Mouse (Mus musculus) thymus, postnatal 25 days (tissue): ENCODE data around the gene Ahrr.

Experiments
- DNase-seq: peaks from one replicate; pipeline ENCODE4 v3.0.0; 2022

The Ahrr gene

DNA sequence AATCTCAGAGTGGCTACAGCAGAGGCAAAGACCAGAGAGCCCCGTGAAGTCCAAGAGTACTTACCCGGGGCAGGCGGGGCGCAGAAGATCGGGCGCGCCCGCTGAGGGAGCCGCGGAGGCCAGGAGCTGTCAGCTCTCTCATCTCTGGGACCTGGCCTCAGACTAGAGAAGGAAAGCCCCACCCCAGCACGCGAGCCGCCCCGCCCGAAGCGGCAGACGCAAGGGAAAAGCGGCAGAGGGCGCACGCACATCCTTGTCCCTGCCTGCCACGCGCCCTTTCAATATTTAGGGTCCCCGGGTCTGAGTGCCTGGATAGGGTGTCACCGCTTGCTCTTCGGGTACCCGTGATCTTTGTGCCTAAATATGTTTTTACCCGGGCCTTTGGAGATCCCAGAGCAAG is at the start of gene Ahrr:
TSS of gene Ahrr (minus strand) at position 165 of the 400 bp plus-strand sequence.
- DNase-seq: peak; percentile 56

DNA sequence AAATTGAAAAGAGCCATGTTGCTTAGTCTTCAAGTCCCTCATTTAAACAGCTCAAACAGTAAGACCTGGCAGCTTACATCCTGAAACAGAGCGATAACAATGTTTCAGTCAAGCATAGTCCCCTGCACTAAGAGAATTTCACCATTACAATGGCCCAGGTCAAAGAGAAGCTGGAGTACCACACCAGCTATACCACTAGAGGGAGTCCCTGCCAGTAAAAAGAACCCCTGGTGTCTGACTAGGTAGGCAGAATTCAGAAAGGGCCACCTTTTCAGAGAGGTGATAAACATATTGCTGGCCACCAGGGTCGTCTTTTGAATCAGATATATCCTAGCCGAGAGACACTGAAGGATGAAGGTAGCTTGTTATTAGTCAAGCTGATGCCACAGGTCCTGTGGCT is 48.9 kb upstream of the Ahrr start:
- peak; percentile 49 for DNase-seq

DNA sequence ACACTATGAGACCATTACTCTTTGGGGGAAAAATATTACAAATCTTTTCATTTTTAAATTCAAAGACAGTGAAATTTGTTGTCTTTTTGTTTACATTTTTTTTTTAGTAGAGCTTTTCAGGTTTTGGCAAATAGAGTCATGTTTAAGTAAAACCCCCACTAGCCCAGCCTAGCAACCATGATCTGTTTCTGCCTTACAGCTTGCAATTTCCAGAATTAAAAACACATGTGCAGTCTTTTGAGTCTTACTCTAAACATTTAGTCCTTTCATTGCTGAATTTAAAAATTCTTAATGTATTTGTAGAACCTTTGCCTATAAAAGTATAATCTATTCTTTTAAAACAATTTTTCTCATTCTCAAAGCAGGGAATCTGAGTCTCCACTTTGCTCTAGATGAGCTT is 37.2 kb upstream of the Ahrr start:
- no peak for DNase-seq

DNA sequence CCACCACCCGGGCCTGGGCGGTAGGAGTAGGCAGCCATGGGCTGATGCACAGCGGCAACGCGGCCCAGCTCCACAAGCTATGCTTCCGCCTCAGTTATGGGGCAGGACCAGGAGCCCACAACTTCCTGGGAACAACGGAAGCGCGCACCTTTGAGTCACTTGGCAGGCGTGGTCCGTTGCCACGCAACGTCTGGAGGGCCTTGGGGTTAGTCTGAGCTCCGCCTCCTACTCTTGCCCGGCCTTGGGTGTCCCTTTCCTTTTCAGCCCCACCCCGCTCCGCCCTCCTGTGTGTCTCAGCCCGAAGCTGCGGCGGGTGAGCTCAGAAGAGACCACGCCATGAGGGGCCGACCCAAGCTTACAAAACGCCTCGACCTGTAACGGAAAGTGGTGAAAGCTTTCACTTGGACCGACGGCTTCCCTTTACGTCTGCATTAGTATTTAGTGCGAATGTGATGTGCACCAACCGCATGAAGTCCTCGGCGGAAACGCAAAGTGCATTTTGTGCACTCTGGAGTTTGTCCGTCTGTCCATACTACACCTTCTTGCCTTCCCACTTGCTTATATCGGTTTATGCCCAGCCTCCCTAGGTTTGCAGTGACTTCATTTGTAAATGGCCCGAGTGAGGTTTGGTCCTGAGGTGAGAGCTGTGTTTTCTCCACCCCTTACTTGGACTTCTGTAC is 25.2 kb upstream of the Ahrr start, which contains the start of gene Pdcd6:
TSS of gene Pdcd6 (minus strand) at position 411 of the 680 bp plus-strand sequence.
- DNase-seq: peak; percentile 90

DNA sequence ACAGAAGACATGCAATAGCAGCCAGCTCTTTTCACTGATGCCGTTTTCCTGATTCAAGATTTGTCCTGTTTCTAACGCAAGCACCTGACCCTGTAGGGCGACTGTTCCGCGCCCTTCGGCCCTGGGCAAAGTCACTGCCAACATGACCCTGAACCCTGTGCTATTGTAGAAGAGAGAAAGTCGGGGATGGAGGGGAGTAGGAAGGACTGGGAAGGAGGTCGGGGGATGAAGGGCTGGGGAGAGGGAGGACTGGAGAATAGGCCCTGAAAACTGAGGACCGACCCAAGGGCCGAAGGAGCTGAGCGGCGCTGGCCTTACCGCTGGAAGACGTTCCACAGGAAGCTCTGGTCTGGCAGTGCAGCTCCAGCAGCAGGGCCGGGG is 24.6 kb upstream of the Ahrr start:
- DNase-seq: no peak

DNA sequence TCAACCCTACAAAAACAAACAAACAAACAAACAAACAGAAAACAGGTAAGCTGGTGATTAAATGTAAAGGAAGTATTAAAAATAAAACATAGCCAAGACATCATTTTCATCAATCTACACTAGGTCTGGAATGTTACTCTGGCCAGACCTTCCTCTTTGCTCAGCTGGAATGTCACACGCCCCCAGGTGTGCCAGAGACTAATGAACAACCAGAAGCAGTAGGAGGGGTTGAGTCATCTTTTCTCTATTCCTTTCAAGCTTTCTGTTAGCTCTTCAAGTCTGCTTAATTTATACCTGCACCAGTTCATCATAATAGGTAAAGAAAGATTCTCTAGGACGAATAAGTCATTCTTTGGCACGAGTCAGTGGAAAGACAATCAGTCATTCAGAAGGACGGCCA is 24.3 kb upstream of the Ahrr start:
- no peak for DNase-seq

DNA sequence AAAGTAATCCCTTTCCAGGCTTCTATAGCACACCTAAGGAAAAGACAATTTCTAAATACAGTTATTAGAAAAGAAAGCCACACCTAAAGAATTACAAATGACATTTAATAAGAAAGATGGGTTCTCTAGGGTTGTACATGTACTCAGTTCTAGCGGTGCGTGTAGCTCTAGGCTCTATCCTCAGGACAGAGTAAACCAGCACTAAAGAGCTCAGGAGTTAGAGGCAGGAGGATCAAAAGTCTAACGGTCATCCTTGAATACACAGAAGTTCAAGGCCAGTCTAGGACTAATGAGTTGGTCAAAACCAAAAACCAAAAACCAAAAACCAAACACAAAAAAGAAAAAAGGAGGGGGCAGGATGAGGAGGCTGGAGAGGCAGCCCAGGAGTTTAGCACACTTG is 22.5 kb upstream of the Ahrr start:
- no peak for DNase-seq

DNA sequence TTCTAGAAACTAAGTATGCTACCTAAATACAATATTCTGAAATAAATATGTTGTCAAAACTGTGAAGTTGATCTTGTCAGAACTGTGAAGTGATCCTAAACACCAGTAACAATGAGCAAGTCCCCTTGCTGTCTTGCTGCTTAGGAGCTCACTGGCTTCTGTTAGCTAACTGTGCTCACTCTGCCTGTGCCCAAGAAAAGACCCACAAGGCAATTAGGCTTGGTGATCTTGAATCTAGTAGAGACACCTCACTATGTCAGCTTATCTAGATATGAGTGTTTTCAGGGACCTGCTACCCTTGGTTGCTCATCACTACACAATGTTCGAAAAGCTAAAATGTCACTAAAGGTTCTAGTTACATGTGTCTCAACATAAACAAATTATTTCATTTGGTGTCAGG is 13.6 kb upstream of the Ahrr start:
- no peak for DNase-seq

DNA sequence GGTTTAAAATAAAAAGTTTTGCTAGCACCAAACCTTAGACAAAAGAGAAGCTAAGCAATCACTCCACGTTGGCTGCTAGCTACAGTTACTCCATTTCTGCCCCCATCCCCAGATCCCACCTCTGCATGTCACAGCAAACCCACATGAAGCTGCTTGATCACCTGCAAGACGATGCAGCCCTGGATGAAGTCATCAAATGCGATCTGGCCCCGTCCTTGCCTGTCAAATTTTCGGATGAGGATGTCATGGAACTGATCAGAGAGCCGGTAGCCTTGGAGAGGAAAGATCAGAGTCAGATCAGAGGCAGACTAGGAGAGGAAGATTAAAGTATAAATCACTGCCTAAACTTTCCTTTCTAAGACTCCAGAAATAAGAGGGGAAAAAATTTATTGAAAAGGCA is 13.2 kb upstream of the Ahrr start:
- DNase-seq: no peak

DNA sequence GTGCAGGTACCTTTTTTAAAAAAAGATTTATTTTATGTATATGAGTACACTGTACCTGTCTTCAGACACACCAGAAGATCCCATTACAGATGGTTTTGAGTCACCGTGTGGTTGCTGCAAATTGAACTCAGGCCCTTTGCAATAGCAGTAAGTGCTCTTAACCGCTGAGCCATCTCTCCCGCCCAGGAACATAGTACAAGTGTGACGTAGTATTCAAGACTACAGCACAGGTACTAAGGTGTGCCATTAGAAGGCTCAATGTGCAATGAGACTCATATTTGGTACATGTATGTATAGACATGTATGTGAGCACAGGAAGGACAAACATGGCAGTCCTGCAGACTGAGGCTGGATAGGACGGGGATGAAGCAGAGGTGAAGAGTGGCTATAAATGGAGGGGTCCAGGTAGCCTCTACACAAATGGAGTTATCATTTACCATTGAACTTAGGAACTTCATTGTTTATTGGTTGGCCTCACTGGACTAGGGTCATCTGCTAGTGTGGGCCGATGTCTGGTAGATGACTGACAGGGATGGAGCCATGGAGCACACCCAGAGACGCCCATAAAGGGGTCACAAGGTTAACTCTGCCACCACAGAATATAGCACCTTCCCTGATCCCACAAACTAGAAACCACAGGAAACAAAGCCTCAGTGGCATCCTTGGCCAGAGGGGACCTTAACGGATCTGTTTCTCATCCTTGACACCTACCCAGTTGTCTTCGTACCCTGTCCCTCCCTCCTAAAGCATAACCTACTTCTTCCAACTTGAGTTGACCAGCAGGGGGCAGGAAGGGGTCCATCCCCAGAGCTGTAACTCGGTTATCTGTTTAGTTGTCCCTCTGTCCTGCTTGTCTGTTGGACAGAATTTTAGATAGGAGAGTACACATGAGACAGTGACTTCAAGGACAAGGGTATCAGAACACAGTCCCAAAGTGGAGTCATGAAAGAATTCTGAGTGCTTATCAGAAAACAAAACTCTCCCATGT is 10.2 kb upstream of the Ahrr start:
- no peak for DNase-seq

DNA sequence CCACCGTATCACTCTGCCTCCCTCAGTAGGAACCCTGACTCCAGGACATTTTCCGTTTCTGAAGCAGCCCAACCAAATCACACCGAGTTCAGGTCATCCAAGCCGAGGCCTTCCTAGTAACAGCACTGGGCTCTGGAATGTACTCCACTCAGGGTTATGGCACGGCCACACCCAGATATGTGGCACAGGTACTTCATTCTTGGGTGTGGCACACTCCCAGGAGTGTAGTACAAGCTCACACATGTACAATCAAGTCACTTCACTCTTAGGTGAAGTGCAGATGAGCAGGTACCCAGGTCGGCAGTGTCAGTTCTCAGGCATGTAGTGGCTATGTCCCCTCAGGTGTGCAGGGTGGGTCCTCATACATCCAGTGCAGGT is 9.5 kb upstream of the Ahrr start:
- no peak for DNase-seq

DNA sequence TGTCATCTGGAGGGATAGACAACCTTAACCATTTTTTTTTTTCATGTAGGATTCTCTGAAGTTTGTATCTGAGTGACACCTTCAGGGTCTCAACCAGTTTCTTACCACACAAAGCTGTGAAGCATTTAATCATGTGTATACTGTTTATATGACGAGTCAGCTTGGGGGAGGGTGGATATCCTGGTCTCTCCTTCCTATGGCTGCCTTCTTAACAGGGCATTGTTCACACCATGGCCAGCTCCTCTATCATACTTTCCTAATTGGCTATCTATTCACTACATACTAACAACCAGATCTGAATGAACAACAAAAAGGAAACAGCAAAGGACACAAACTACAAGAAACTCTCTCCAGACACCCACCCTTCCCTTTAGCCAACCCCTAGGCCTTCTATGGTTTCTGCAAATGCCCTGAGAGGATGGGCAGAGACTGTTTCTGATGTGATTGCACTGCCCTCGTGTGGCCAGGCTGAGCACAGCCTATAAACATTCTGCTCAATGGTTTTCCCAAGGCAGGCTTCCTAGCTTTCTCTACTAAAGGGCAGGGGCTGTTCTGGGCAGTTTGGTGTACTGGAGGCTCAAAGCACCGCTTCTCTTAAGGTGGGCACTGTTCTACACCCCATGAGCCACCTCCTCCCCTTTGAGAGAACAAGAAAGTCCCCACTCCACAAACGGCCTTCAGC is 8.9 kb upstream of the Ahrr start:
- peak; percentile 54 for DNase-seq

DNA sequence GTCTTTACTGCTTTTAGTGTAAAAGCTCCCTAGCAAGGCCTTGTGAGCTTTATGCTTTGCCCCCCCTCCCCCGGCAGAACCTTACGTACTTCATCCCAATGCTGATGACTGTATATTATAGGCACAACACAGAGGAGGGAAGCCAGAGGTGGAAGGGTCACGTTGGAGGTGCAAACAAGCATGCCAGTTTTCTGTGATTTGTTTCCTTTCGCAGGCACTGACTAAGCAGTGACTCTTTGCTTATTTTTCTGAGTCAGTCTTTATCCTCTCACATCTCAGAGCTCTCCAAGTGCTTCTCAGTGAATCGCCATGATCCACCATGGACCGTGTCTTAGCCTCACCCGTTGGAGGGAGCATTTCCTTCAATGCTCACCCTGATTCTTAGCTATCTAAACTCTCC is 4.2 kb upstream of the Ahrr start:
- DNase-seq: no peak

DNA sequence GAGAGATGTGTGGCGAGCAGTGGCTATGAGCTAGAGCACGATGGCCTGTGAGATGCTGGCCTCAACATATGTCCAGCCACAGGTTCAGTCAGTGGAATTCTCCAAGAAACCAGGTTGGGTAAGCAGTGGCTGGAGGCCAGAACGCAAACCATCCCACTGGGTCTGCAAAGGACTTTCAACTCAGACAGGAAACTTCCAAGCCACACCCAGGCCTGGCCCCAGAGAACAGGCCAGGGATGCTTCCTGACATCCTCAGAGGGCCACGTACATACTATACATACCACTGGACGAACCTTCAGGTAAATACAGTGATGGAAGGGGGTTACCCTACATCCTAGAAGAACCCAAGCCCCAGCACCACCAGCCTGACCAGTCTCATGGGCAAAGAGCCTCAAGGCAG is 2.5 kb downstream of the Ahrr start:
- DNase-seq: no peak

DNA sequence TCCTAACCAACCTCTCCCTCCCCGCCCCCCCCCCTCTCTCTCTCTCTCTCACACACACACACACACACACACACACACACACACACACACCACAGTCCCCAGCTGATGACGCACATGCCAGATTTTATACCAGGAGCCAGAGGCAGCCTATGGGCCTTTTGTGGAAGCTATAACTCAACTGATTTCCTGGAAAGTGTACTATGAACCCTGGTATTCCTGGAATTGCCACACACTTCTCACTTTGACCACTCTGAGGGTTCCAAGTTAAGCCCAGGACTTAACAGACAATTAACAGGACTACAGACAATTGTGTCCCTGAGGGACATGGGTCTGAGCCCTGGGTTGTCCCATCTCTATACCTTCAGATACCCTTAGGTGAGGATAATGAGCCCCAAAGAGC is 9.8 kb downstream of the Ahrr start:
- no peak for DNase-seq

DNA sequence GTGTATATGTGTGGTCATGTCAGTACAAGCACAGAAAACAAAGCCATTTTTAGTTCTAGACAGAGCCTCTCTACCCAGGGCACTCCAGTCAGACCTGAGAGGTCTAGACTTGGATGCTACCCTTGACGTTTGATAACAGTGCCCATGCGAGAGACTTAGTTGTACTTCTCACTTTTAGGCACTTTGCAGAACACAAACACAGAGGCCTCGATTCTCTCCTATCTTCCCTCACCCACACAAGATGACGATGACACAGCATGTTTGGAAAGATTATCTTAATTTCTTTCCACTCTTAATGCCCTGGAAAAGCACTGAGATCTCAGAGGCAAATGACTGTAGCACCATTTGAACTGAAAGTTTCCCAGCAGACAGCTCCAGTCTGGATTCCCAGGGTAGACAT is 16.4 kb downstream of the Ahrr start:
- no peak for DNase-seq

DNA sequence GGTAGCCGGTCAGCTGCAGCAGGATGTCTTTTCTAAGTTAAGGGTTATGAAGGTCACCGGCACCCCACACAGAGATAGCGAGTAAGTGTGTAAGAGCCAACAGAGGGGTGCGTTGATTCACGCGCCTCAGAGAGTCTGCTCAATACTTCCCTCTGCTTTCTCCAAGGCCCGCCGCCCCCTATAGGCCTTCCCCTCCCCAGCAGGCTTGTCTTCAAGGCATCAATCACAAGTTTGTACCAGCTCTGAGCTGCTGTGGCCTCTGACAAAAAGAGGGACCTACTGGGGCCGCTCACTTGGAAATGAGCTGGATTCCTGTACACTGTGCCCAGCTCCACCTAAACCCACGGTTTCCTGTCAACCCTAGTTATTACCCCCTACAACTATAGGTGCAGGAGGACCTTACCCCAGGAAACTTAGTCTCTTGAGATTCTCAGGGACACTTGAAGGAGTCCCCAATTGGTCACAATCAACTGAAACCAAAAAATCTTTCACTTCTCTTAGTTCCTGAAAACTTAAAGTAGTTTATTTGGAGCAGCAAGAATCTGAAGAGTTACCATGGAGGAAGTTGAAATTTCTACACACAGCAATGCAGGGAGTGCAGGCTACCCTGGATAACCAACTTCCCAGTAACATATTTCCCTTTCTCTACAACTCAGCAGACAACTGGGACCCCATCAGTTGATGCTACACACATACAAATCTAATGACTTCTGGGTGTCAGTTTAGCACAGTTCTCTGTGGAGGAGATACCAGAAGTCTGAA is 31.7 kb downstream of the Ahrr start:
- peak; percentile 42 for DNase-seq

DNA sequence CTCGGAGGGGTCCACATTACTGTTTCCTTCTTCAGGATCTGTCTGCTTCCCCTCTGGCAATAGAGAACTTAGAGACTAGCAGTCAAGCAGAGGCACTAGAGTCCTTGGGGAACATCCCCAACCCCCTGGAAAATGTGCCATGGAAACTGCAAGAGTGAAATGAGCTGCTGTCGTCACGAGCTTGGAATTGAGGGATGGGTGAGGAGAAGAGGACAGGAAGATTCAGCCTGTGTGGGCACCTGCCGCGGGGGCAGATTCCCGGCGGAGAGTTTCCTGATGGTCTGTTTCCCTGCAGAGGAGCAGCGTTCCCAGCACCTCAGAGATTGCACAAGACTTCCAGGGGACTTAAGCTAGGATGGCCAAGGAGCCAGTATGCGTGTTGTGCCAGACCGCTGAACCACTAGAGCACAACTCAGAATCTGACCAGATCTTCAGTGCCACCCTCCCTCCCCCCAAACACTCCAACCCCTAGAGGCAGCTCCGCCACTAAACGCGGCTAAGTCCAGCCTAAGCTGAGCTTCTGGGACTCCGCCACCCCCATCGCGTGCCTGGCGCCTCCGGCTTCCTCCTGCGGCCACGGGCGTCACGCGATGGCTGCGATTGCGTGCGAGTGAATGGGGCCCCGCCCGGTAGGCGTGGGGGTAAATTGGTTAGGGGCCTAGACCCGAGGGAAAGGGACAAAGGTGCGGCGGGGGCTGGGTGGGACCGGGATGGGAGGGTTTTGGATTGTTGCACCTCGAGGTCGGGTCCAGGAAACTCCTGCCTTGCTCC is 32.5 kb downstream of the Ahrr start:
- peak; percentile 30 for DNase-seq

DNA sequence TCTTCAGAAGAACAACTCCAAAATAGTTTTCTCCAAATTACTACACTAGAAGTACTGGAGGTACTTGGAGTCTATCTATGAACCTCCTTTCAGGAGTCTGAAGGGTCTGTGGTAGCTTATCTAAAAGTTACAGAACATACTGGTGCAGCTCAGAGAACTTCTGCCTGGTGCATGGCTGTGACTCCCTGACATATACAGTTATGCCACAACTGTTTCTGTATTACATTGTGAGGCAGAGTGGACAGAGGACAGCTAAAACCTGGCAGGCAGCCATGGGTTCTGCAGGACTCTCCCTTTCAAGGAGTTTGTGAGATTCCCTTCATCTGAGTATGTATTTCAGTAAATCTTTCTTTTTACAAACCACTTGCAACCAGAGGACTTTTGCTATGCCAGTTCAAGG is 45.6 kb downstream of the Ahrr start:
- DNase-seq: no peak

DNA sequence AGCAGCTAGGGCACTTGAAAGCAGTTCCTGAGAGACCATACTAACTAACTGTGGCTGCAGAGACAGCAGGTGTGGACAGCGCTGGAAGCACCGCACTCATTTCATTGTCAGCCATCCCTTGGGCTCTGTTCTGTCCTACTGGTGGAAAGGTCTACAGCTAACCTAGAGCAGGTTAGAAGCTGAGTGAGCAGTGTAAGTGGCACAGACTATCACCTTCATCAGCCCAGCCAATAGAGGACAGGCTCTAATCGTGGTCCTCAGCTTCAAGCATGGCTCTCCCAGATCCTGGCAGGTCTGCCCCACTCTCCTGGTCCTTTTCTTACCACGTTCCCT is 46.3 kb downstream of the Ahrr start:
- DNase-seq: no peak

DNA sequence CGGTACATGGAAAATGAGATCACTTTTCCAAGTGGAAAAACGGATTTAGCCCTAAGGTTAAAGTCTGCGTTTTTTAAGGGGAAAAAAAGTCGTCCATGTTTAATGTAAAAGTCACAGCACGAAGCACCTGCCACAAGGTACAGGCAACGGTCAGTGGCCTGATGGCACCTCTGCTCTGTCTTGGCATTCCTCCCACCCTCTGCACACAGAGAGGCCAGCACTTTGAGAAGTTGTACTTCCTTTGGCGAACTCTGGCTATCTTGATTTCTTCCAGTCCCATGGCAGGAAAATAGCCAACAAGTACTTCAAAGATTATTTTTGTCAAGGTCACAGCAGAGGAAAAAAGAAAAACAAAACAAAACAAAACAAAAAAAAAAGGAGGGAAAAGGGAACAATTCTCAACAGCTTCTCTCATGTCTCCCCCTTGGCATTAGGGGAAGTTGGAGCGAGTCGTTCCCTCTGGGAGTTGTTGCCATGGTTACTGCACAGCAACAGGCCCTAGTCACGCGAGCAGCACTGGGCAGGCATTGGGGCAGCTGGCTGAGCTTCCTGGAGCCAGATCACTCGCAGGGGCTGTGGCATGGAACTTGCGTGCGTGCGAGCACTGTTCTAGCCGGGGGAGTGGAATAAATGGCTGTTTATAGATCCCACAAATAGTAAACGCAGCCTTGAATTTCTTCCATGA is 46.8 kb downstream of the Ahrr start:
- no peak for DNase-seq

DNA sequence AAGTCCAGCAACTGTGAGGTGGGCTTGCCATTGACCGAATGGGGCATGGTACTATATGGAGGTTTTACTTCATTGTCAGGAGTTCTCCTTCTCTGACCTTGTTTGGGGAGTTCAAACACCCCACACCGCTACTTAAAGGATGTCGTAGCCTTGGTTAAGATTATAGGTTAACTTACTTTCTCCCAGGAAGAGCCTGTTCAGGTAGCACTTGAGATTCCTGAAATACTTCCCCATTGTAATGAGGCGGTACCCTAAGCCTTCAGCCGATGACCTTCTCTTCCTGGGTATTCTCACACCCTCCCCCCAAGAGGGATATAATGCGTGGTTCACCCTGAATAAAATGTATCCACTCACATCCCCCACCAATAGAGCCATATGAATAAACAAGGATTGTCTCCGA is 54.6 kb downstream of the Ahrr start:
- DNase-seq: no peak
